Mouse (Mus musculus) lung, embryonic 14.5 days (tissue): ENCODE results near the gene Gtf2ird1. TPM values are rescaled to one million over a fixed set of nuclear protein-coding genes. Genes with fewer than 3 reads are reported as not detected.

ENCODE experiments used
- ATAC-seq: fragments of 200-750 bp; cut with Nextera tagmentation; 2 replicates; pipeline ENCODE4 v1.8.0; 2017; ENCODE audit warnings: mild to moderate bottlenecking, moderate TSS enrichment, moderate library complexity; ENCODE audit not compliant: insufficient read depth
- DNase-seq: peaks from one replicate; pipeline ENCODE4 v3.0.0-alpha.2; 2015
- H3K27ac ChIP-seq: fragments of 300-500 bp; sonication (generic); 2 replicates; pipeline ENCODE4 v1.5.1; 2014; ENCODE audit warnings: low read depth, mild to moderate bottlenecking, moderate library complexity
- H3K27me3 ChIP-seq: fragments of 300-500 bp; sonication (generic); 2 replicates; pipeline ENCODE4 v1.6.1; 2014; ENCODE audit warnings: low read length, control low read depth; ENCODE audit not compliant: insufficient read depth
- H3K36me3 ChIP-seq: fragments of 300-500 bp; sonication (generic); 2 replicates; pipeline ENCODE4 v1.6.1; 2014; ENCODE audit warnings: control low read depth; ENCODE audit not compliant: insufficient read depth
- H3K4me1 ChIP-seq: fragments of 300-500 bp; sonication (generic); 2 replicates; pipeline ENCODE4 v1.6.1; 2014; ENCODE audit warnings: antibody characterized with exemption, control low read depth; ENCODE audit not compliant: insufficient read depth
- H3K4me2 ChIP-seq: fragments of 300-500 bp; sonication (generic); 2 replicates; pipeline ENCODE4 v1.6.1; 2014; ENCODE audit warnings: mild to moderate bottlenecking
- H3K4me3 ChIP-seq: fragments of 300-500 bp; sonication (generic); 2 replicates; pipeline ENCODE4 v1.5.1; 2014; ENCODE audit warnings: low read depth, low read length
- H3K9ac ChIP-seq: fragments of 300-500 bp; sonication (generic); 2 replicates; pipeline ENCODE4 v1.6.1; 2014
- H3K9me3 ChIP-seq: fragments of 300-500 bp; sonication (generic); 2 replicates; pipeline ENCODE4 v1.6.1; 2016; ENCODE audit warnings: low read depth, low read length, control low read depth
- CTCF ChIP-seq: IDR thresholded peaks from 2 replicates; pipeline ENCODE4 v1.5.1; 2016; ENCODE audit warnings: antibody characterized with exemption, low read depth
- WGBS: fragments of 180-500 bp; shearing (Covaris S2); extraction: QIAGEN DNeasy Blood & Tissue Kit; methylation state at CpG from one replicate; pipeline ENCODE4 v1.1.7; 2014; 5-methylcytosine and 5-hydroxymethylcytosine counted together
- polyA plus RNA-seq: library from polyadenylated mRNA; unstranded; fragments of >200 nt; fragmentation: Nextera tagmentation; extraction: Ambion mirVana; gene quantifications from 2 replicates; pipeline ENCODE4 v1.2.1, GENCODE M21; 2014

Gtf2ird1 gene
- polyA plus RNA-seq, 1 experiment from 2014 or later, result 82.5 TPM

GRCm38 (mm10) chr5:134466296-134467029, 9.9 kb upstream of the Gtf2ird1 start:
- H3K27ac ChIP-seq, result no peak overlapping the region
- 27% methylated on average over 21 of the region's 21 CpGs for WGBS
- H3K9ac ChIP-seq, result no peak overlapping the region
- no peaks in the 10 kb centered on the region for H3K9me3 ChIP-seq
- H3K4me3 ChIP-seq, result no peak overlapping the region
- no peak for TF ChIP-seq CTCF
- no peaks in the 10 kb centered on the region for H3K27me3 ChIP-seq
- no peaks in the 10 kb centered on the region for H3K36me3 ChIP-seq
- H3K4me2 ChIP-seq, result no peak overlapping the region
- ATAC-seq (no peak), DNase-seq (no peak)
- peaks cover 3% of the 10 kb centered on the region; the same call in 1 of the 2 replicates for H3K4me1 ChIP-seq

GRCm38 (mm10) chr5:134465197-134465596, 8.7 kb upstream of the Gtf2ird1 start:
- Histone ChIP-seq H3K9me3 (no peaks in the 10 kb centered on the region), H3K4me3 (no peak overlapping the region), H3K27ac (no peak overlapping the region), H3K9ac (no peak overlapping the region), H3K27me3 (no peaks in the 10 kb centered on the region), H3K4me2 (no peak overlapping the region), H3K36me3 (no peaks in the 10 kb centered on the region), H3K4me1 (peaks cover 3% of the 10 kb centered on the region; the same call in 1 of the 2 replicates)
- TF ChIP-seq CTCF, result no peak
- DNase-seq (no peak), ATAC-seq (no peak)
- 49% methylated on average over 1 of the region's 1 CpGs for WGBS

GRCm38 (mm10) chr5:134464225-134464624, 7.7 kb upstream of the Gtf2ird1 start:
- ATAC-seq, result no peak
- no peak overlapping the region for H3K27ac ChIP-seq
- H3K36me3 ChIP-seq, result no peaks in the 10 kb centered on the region
- peaks cover 3% of the 10 kb centered on the region; the same call in 1 of the 2 replicates for H3K4me1 ChIP-seq
- H3K9ac ChIP-seq, result no peak overlapping the region
- H3K4me3 ChIP-seq, result no peak overlapping the region
- TF ChIP-seq CTCF, result no peak
- no peak overlapping the region for H3K4me2 ChIP-seq
- 72% methylated on average over 5 of the region's 5 CpGs for WGBS
- H3K9me3 ChIP-seq, result no peaks in the 10 kb centered on the region
- DNase-seq, result no peak
- H3K27me3 ChIP-seq, result no peaks in the 10 kb centered on the region

- Histone ChIP-seq H3K9me3 (no peaks in the 10 kb centered on the region), H3K4me3 (no peak overlapping the region), H3K36me3 (no peaks in the 10 kb centered on the region), H3K27ac (no peak overlapping the region), H3K4me2 (no peak overlapping the region), H3K27me3 (no peaks in the 10 kb centered on the region), H3K9ac (no peak overlapping the region), H3K4me1 (peaks cover 3% of the 10 kb centered on the region; the same call in 1 of the 2 replicates)
- no peak for TF ChIP-seq CTCF
- 77% methylated on average over 8 of the region's 8 CpGs for WGBS
- DNase-seq, result no peak
- no peak for ATAC-seq
Measured at GRCm38 (mm10) chr5:134462731-134463130, 6.2 kb upstream of the Gtf2ird1 start.

- no peak for TF ChIP-seq CTCF
- H3K9me3 ChIP-seq, result no peaks in the 10 kb centered on the region
- DNase-seq (no peak), ATAC-seq (no peak)
- H3K27ac ChIP-seq, result no peak overlapping the region; the same call in 1 of the 2 replicates
- no peak overlapping the region for H3K4me3 ChIP-seq
- 65% methylated on average over 2 of the region's 2 CpGs for WGBS
- peaks cover 3% of the 10 kb centered on the region; the same call in 1 of the 2 replicates for H3K4me1 ChIP-seq
- H3K27me3 ChIP-seq, result no peaks in the 10 kb centered on the region
- H3K36me3 ChIP-seq, result no peaks in the 10 kb centered on the region
- no peak overlapping the region for H3K9ac ChIP-seq
- H3K4me2 ChIP-seq, result no peak overlapping the region
Measured at GRCm38 (mm10) chr5:134462316-134462715, 5.8 kb upstream of the Gtf2ird1 start.

- H3K9ac ChIP-seq, result no peak overlapping the region
- no peaks in the 10 kb centered on the region for H3K9me3 ChIP-seq
- H3K4me2 ChIP-seq, result no peak overlapping the region
- H3K4me3 ChIP-seq, result no peak overlapping the region
- no peaks in the 10 kb centered on the region; the same call in 1 of the 2 replicates for H3K4me1 ChIP-seq
- WGBS, result 91% methylated on average over 4 of the region's 4 CpGs
- DNase-seq, result no peak
- TF ChIP-seq CTCF, result no peak
- ATAC-seq, result no peak
- no peaks in the 10 kb centered on the region for H3K27me3 ChIP-seq
- no peak overlapping the region for H3K27ac ChIP-seq
- no peaks in the 10 kb centered on the region for H3K36me3 ChIP-seq
Measured at GRCm38 (mm10) chr5:134460546-134460945, 4.0 kb upstream of the Gtf2ird1 start.

GRCm38 (mm10) chr5:134459096-134459495, 2.6 kb upstream of the Gtf2ird1 start:
- no peak overlapping the region for H3K4me3 ChIP-seq
- no peak overlapping the region for H3K4me2 ChIP-seq
- H3K9me3 ChIP-seq, result no peaks in the 10 kb centered on the region
- no peaks in the 10 kb centered on the region for H3K36me3 ChIP-seq
- no peak overlapping the region for H3K9ac ChIP-seq
- ATAC-seq (no peak), DNase-seq (no peak)
- WGBS, result 84% methylated on average over 7 of the region's 7 CpGs
- no peak for TF ChIP-seq CTCF
- H3K27ac ChIP-seq, result no peak overlapping the region
- no peaks in the 10 kb centered on the region; the same call in 1 of the 2 replicates for H3K4me1 ChIP-seq
- no peaks in the 10 kb centered on the region for H3K27me3 ChIP-seq
